Mouse (Mus musculus) intestine, embryonic 15.5 days (tissue): ENCODE measurements around the gene Gpsm3. TPM values are rescaled to one million over a fixed set of nuclear protein-coding genes. Genes with fewer than 3 reads are reported as not detected.
A peak's percentile ranks its signal among the peaks of the same experiment; 100 is the strongest.

Source experiments
- ATAC-seq: fragments of 200-750 bp; cut with Nextera tagmentation; 2 replicates; pipeline ENCODE4 v1.8.0; 2017; ENCODE audit warnings: moderate TSS enrichment, moderate library complexity
- H3K27ac ChIP-seq: fragments of 300-500 bp; sonication (generic); 2 replicates; pipeline ENCODE4 v1.5.1; 2015; ENCODE audit warnings: mild to moderate bottlenecking, inconsistent platforms
- H3K27me3 ChIP-seq: fragments of 300-500 bp; sonication (generic); replicated peaks from 2 replicates; pipeline ENCODE4 v1.6.1; 2015; ENCODE audit warnings: inconsistent platforms
- H3K36me3 ChIP-seq: fragments of 300-500 bp; sonication (generic); 2 replicates; pipeline ENCODE4 v1.6.1; 2015; ENCODE audit warnings: inconsistent platforms
- H3K4me1 ChIP-seq: fragments of 300-500 bp; sonication (generic); replicated peaks from 2 replicates; pipeline ENCODE4 v1.6.1; 2015; ENCODE audit warnings: inconsistent platforms
- H3K4me2 ChIP-seq: fragments of 300-500 bp; sonication (generic); replicated peaks from 2 replicates; pipeline ENCODE4 v1.6.1; 2015; ENCODE audit warnings: mild to moderate bottlenecking, inconsistent platforms
- H3K4me3 ChIP-seq: fragments of 300-500 bp; sonication (generic); replicated peaks from 2 replicates; pipeline ENCODE4 v1.5.1; 2015; ENCODE audit warnings: inconsistent platforms
- H3K9ac ChIP-seq: fragments of 300-500 bp; sonication (generic); 2 replicates; pipeline ENCODE4 v1.6.1; 2015; ENCODE audit warnings: inconsistent platforms
- H3K9me3 ChIP-seq: fragments of 300-500 bp; sonication (generic); 2 replicates; pipeline ENCODE4 v1.6.1; 2016; ENCODE audit warnings: inconsistent platforms
- WGBS: fragments of 180-500 bp; shearing (Covaris S2); methylation state at CpG from one replicate; pipeline ENCODE4 v1.1.7; 2015; 5-methylcytosine and 5-hydroxymethylcytosine counted together
- polyA plus RNA-seq: library from polyadenylated mRNA; unstranded; fragments of >200 nt; fragmentation: Nextera tagmentation; extraction: Ambion mirVana; gene quantifications from 2 replicates; pipeline ENCODE4 v1.2.1, GENCODE M21; 2015

Gene Gpsm3
- polyA plus RNA-seq, 1 experiment from 2014 or later, result 10.1 TPM

DNA sequence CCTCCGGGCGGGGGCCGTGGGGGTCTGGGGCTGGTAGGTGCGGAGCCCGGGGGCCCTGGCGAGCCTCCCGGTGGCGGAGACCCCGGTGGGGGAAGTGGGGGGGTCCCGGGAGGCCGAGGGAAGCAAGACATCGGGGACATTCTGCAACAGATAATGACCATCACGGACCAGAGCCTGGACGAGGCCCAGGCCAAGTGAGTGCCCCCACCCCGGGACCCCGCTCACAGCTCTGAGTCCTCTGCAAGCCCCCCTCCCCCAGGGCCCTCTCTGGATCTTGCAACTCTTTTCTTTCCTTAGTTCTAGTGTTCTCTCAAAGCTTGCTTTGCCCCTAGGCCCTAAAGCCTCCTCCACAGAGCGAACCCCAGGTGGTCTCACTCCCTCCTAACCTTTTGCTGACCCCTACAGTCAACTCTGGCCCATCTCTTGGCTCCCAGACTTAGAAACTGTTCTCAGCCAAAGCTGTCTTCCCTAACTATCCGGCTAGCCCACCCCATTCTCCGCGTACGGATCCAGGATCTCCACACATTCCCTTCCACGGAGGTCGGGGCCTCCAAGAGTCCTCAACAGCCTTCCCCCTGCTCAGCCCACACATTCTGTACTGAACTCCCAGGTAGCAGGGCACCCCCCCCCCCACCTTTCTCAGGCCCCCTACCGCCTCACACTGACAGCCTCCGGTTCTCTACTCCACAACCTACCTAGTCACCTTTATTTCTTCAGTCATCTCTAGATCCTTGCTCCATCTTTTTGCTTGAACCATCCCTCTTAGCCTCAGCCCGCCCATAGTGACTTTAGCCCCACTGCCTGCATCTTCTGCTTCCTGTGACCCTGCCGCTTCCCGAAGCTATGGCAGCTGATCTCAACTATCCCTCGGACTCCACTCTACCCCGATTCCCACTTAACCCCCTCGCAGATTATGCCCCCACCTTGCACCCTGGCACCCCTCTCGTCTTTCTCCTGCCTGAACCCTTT, 3.3 kb downstream of the Gpsm3 start:
- Histone ChIP-seq H3K27ac (peak overlapping the region; percentile 97), H3K27me3 (no peaks in the 10 kb centered on the region), H3K36me3 (peaks cover 12% of the 10 kb centered on the region), H3K4me1 (peaks cover 69% of the 10 kb centered on the region), H3K9me3 (no peaks in the 10 kb centered on the region), H3K9ac (peak overlapping the region; percentile 95), H3K4me3 (peak overlapping the region; percentile 88), H3K4me2 (peak overlapping the region; percentile 82)
- 1% methylated on average over 29 of the region's 32 CpGs for WGBS
- peak; percentile 7 for ATAC-seq

DNA sequence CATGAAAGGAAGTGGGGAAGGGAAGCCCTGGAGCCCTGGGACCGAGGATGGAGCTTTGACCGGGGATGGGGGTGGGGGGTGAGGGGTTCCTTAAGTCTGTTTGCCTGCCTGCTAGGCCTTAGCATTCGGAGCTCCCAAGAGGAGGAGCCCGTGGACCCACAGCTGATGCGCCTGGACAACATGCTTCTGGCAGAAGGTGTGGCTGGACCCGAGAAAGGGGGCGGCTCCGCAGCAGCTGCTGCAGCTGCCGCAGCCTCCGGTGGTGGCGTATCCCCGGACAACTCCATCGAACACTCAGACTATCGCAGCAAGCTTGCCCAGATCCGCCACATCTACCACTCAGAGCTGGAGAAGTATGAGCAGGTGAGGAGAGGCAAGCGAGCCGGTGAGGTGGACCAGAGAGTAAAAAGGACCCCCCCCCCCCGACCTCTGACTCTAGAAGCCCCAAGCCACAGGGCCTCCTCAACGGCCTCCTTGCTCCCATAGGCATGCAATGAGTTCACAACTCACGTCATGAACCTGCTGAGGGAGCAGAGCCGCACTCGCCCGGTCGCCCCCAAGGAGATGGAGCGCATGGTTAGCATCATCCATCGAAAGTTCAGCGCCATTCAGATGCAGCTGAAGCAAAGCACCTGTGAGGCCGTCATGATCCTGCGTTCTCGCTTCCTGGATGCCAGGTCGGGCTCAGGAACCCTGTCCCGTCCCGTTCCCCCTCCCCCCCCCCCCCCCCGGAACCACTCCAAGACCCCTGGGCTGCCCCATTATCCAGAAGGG, 4.3 kb downstream of the Gpsm3 start:
- no peaks in the 10 kb centered on the region for H3K9me3 ChIP-seq
- H3K27ac ChIP-seq, result peak overlapping the region; percentile 97
- H3K9ac ChIP-seq, result peak overlapping the region; percentile 95
- peak overlapping the region; percentile 82 for H3K4me2 ChIP-seq
- H3K27me3 ChIP-seq, result no peaks in the 10 kb centered on the region
- H3K36me3 ChIP-seq, result peaks cover 12% of the 10 kb centered on the region
- no peak for ATAC-seq
- peak overlapping the region; percentile 88 for H3K4me3 ChIP-seq
- H3K4me1 ChIP-seq, result peaks cover 67% of the 10 kb centered on the region
- 40% methylated on average over 34 of the region's 34 CpGs for WGBS

DNA sequence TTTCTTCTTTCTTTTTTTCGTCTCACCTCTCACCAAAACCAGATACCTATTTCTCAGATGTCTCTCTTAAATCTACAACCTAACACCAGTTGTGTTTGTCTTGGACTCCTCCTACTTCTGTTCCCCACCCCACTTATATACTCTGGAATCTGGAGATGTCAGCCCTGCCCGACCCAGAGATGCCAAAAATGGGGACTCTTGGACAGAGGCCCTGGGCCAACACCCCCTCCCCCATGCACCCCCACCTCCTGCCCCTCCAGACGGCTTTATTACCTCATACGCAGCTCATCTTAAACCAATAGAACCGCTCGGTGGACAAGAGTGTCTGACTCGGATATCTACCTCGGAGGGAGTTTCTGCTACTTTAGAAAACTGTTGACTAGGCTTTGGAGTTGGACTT, 6.5 kb downstream of the Gpsm3 start:
- Histone ChIP-seq H3K4me3 (no peak overlapping the region), H3K9me3 (no peaks in the 10 kb centered on the region), H3K4me2 (no peak overlapping the region), H3K4me1 (peaks cover 54% of the 10 kb centered on the region), H3K27ac (no peak overlapping the region), H3K9ac (no peak overlapping the region), H3K27me3 (no peaks in the 10 kb centered on the region), H3K36me3 (peaks cover 23% of the 10 kb centered on the region)
- no peak for ATAC-seq
- 51% methylated on average over 8 of the region's 8 CpGs for WGBS

DNA sequence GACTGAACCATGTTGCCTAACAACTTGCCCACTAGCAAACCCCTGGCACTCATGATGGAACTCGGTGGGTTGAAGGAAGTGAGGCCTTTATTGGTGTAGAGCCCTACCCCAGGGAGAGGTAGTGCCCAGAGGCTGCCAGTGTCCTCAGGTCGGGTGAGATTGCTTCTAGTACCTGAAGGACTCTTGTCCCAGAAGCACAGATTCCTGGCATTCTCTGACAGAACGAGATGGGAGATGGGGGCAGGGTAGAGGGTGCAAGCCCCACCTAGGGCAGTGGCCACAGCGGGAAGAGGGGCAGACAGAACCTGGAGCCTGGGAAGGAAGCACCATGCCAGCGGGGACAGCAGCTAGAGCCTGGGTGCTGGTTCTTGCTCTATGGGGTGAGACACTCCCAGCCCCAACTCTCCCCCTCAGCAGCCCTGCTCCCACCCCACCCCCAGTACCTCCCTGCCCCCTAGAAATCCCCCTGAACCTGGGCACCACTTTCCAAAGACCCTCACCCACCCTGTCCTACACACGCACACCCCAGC, 8.0 kb downstream of the Gpsm3 start, which contains the start of gene Ager:
TSS of gene Ager (plus strand) at position 297 of the 530 bp plus-strand sequence.
- ATAC-seq, result no peak
- peak within 1 kb of the TSS; percentile 40; the same call in 1 of the 2 replicates for H3K27ac ChIP-seq
- H3K4me3 ChIP-seq, result no peak within 1 kb of the TSS
- H3K9me3 ChIP-seq, result no peaks in the 10 kb centered on the region
- H3K27me3 ChIP-seq, result no peaks in the 10 kb centered on the region
- H3K4me1 ChIP-seq, result peaks cover 55% of the 10 kb centered on the region
- WGBS, result 20% methylated on average over 6 of the region's 6 CpGs
- H3K4me2 ChIP-seq, result peak within 1 kb of the TSS; percentile 29
- peaks cover 28% of the 10 kb centered on the region for H3K36me3 ChIP-seq
- H3K9ac ChIP-seq, result peak within 1 kb of the TSS; percentile 28; the same call in 1 of the 2 replicates

DNA sequence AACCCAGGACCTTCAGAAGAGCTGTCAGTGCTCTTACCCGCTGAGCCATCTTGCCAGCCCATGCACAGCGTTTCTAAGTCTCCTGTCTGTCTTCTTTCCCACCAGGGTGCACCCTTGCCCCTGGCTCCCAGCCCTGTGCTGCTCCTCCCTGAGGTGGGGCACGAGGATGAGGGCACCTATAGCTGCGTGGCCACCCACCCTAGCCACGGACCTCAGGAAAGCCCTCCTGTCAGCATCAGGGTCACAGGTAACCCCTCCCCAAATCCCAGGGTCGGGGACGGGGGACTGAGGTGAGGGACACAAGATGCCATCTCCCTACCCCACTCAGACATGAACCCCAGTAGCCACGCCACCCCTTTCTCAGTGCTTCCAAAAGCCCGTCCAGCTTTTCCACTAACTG, 10.3 kb downstream of the Gpsm3 start:
- WGBS, result 78% methylated on average over 9 of the region's 9 CpGs
- Histone ChIP-seq H3K4me2 (no peak overlapping the region), H3K4me3 (no peak overlapping the region), H3K9ac (no peak overlapping the region), H3K4me1 (peaks cover 45% of the 10 kb centered on the region), H3K9me3 (no peaks in the 10 kb centered on the region), H3K27me3 (no peaks in the 10 kb centered on the region), H3K36me3 (peaks cover 26% of the 10 kb centered on the region), H3K27ac (no peak overlapping the region)
- no peak for ATAC-seq

DNA sequence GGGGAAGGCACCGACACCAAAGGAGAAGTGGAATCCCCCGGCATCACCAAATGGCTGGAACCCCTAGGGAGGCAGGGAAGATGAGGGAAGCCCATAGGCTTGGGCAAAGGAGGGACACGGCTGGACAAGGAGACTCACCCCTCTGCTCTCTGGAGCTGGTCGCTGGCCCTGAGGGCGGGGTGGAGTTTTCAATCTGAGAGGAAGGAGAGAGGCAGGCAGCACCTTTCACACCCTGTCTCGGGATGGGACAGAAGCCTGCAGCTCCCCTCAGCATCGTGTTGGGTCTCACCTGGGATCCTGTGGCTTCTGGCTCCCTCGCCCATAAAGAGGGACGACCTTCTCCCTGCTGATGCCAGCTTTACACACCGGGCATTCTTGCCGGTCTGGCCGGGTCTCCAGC, 12.2 kb downstream of the Gpsm3 start:
- H3K36me3 ChIP-seq, result peaks cover 16% of the 10 kb centered on the region
- H3K27me3 ChIP-seq, result no peaks in the 10 kb centered on the region
- ATAC-seq, result no peak
- H3K4me2 ChIP-seq, result peak overlapping the region; percentile 80
- peaks cover 42% of the 10 kb centered on the region for H3K4me1 ChIP-seq
- no peak overlapping the region for H3K27ac ChIP-seq
- no peak overlapping the region for H3K4me3 ChIP-seq
- 84% methylated on average over 12 of the region's 12 CpGs for WGBS
- H3K9me3 ChIP-seq, result no peaks in the 10 kb centered on the region
- H3K9ac ChIP-seq, result no peak overlapping the region

DNA sequence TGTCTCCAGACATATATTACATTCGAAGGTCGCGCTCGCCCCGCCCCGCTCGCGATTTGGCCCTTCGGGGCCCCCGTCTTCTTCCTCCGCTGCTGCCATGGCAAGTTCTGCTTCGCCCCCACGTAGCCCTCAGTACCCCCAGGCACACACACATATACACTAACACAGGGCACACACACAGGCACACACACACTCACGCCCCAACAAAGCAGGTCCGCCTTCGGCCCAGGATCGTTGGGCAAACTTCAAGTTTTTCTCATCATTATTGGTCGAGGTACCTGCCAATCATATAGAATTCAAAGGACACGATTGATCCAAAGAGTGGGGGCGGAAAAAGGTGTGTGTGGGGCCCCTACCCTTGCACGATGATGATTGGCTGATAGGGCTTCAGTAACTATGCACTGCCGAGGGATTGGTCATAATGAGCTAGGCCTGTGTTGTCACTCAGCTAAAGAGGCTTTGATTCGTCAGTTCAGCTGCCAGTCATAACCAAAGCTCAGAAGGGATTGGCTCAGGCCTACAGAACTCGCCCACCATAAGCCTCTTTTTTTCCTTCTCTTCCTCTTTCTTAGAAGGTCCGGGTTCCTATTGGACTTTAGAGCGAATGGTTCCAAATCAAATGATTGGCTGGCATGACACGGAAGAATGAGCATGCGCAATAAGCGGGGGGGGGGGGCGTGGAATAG, 13.9 kb downstream of the Gpsm3 start, which contains the start of gene Rnf5:
TSS of gene Rnf5 (minus strand) at position 316 of the 686 bp plus-strand sequence.
- Histone ChIP-seq H3K4me2 (peak within 1 kb of the TSS; percentile 91), H3K36me3 (peaks cover 16% of the 10 kb centered on the region), H3K27me3 (no peaks in the 10 kb centered on the region), H3K9ac (peak within 1 kb of the TSS; percentile 74), H3K9me3 (no peaks in the 10 kb centered on the region), H3K4me3 (peak within 1 kb of the TSS; percentile 88), H3K4me1 (peaks cover 43% of the 10 kb centered on the region), H3K27ac (peak within 1 kb of the TSS; percentile 91)
- WGBS, result under 1% methylated on average over 30 of the region's 30 CpGs
- peak; percentile 95 for ATAC-seq

DNA sequence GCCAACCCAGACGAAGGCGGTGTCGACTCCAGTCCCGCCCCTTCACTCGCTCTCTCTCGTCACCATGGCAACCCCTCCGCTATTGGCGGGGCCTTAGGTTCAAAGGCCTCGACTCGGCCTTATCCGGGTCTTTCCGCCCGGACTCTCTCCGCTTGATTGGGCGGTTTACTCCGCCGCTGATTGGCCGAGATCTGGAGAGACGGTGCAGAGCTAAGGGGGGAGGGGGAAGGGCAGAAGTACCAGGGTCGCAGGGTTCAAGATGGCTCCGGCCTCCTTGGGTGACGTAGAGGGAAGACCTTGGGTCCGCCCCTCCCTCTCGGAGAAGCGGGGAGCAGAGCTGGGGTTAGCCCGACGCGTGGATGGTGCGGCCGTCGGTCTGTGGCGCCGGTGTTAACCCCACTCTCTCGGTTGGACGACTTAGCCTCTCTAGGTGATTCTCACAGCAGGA, 14.5 kb downstream of the Gpsm3 start, which contains the start of gene Agpat1:
TSS of gene Agpat1 (plus strand) at position 202 of the 448 bp plus-strand sequence.
- Histone ChIP-seq H3K9ac (peak within 1 kb of the TSS; percentile 95), H3K4me1 (peaks cover 45% of the 10 kb centered on the region), H3K4me2 (peak within 1 kb of the TSS; percentile 91), H3K4me3 (peak within 1 kb of the TSS; percentile 88), H3K36me3 (peaks cover 16% of the 10 kb centered on the region), H3K9me3 (no peaks in the 10 kb centered on the region), H3K27me3 (no peaks in the 10 kb centered on the region), H3K27ac (peak within 1 kb of the TSS; percentile 91)
- under 1% methylated on average over 35 of the region's 35 CpGs for WGBS
- peak; percentile 89 for ATAC-seq

DNA sequence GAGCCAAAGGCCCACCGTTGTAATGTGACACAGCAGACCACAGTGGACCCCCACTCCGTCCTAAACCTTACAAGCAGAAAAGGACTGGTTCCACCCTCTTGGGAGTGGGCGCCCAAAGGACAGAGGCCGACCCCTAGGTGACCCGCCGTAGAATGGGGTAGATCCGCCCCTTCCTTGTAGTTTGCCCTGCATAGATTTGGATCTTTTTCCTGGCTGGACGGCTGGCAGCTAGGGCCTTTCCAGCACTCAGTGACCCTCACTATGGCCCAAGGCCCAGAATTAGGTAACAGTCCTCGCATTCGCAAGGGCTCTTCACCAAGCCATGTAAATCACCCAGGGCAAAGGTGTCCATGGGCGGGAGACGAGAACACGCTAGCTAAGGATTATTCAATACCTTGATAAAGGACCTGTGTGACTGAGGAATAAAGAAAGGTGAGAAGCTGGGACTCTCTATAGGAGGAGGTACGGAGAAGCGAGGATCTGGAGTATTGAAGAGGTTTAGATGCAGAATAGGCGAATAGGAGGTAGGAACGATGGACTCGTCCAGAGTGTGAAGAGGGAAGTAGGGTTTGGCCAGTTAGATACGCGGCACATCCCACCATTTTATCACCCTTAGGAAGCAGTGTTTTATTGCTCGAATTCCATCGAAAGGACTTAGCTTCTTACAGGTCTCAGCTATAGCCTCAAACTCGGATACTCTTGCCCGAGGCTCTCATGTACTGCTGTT, 15.1 kb downstream of the Gpsm3 start:
- ATAC-seq, result no peak; the same call in 1 of the 2 replicates

DNA sequence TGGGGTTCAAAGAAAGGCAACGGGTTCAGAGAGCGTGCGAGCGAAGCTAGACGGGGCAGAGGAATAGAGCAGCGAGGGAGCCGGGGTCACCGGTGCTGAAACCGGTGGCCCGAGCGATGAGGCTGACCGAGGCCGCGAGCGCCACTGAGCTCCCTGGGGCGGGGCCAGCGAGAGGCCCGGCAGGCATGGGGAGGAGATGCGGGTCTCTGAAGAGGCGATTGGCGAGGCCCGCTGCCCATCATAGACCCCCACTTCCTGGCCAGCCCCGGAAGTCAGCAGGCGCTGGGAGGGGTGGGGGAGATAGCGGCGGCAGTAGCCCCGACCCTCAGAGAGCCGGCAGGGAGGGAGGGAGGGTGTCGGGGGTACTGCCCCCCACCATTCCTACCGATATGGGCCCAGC, 16.0 kb downstream of the Gpsm3 start:
- H3K27ac ChIP-seq, result peak overlapping the region; percentile 91
- peak overlapping the region; percentile 88 for H3K4me3 ChIP-seq
- H3K9ac ChIP-seq, result peak overlapping the region; percentile 95
- under 1% methylated on average over 27 of the region's 30 CpGs for WGBS
- H3K4me2 ChIP-seq, result peak overlapping the region; percentile 91
- peak; percentile 60 for ATAC-seq
- H3K4me1 ChIP-seq, result peaks cover 39% of the 10 kb centered on the region
- H3K36me3 ChIP-seq, result peaks cover 11% of the 10 kb centered on the region
- no peaks in the 10 kb centered on the region for H3K9me3 ChIP-seq
- no peaks in the 10 kb centered on the region for H3K27me3 ChIP-seq

More for the DNA sequence above, 15.1 kb downstream of the Gpsm3 start:
- H3K4me2 ChIP-seq, result peak overlapping the region; percentile 91
- no peaks in the 10 kb centered on the region for H3K27me3 ChIP-seq
- 13% methylated on average over 24 of the region's 24 CpGs for WGBS
- peak overlapping the region; percentile 91 for H3K27ac ChIP-seq
- peak overlapping the region; percentile 95 for H3K9ac ChIP-seq
- peak overlapping the region; percentile 88 for H3K4me3 ChIP-seq
- peaks cover 16% of the 10 kb centered on the region for H3K36me3 ChIP-seq
- no peaks in the 10 kb centered on the region for H3K9me3 ChIP-seq
- H3K4me1 ChIP-seq, result peaks cover 42% of the 10 kb centered on the region
